Mouse (Mus musculus): ENCODE measurements around the gene Cuedc1.

- TF ChIP-seq POLR2A (IDR thresholded peaks at IDR 0.05; ENCODE audit: low read depth, low read length) = no peak
- no peak for TF ChIP-seq CTCF (conservative IDR thresholded peaks at IDR 0.05; ENCODE audit: insufficient read depth, insufficient read length, low read depth, low read length)
These were observed 26.7 kb upstream of the Cuedc1 start for GRCm38 (mm10) chr11:88071113-88071512.

Measured in kidney, adult 2 months (tissue).